Mouse (Mus musculus) heart, adult 2 months (tissue): ENCODE results near the gene Exoc7.

ENCODE experiments used
- CTCF ChIP-seq: fragments of 200-600 bp; IDR thresholded peaks from 2 replicates; pipeline ENCODE4 v1.8.1; 2022; ENCODE audit warnings: antibody characterized with exemption, mild to moderate bottlenecking, moderate library complexity
- EP300 ChIP-seq: fragments of 200-500 bp; IDR thresholded peaks from 2 replicates; pipeline ENCODE4 v1.6.1; 2011; ENCODE audit warnings: low read depth, low read length, control low read depth; ENCODE audit not compliant: insufficient read depth

GRCm38 (mm10) chr11:116305423-116305822, 1.6 kb downstream of the Exoc7 start:
- TF ChIP-seq CTCF (no peak), EP300 (no peak)
